Mouse (Mus musculus) frontal cortex, postnatal 36 days (tissue): ENCODE data around the gene Mast3.

Experiments
- DNase-seq, 2 experiments: peaks; one replicate each; pipeline ENCODE4 v3.0.0; 2022; ENCODE audit warnings: low spot score in 2 of 2

The Mast3 gene

DNA sequence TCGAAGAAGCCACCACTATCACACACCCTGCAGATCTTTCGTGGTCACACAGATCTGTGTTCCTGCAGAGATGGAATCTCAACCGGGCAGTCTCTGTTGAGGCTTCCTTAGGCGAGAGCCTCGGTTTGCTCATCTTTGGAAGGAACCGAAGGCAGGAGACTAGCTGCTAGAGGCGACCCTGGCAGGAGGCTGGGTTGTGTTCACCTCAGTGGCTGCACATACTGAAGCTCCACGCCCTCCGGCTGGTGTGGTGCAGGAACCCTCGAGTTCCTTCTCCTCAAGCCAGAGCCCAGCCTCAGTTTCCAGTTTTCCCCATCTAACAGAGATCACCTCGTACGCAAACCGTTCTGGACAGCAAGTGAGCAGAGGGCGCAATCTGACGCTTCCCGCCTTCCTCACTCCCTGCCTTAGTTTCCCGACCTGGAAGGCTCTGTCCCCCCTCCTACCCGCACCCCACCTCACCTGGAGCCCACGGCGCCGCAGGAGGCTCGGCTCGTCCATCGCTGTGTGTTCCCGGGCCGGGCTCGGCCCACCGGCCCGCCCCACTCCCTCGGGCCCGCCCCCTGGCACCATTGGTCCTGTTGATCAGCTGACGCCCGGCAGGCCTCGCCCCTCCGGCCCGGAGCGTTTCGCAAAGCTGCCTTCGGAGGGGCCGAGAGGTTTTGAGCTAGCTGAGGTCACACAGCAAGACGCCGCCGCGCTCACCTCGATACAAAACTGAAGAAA lies at the start of gene Mast3:
Gene Mast3, minus strand, starts transcription at position 574 of the 726 bp plus-strand sequence.
- peak; percentile 80 to 83 for DNase-seq

DNA sequence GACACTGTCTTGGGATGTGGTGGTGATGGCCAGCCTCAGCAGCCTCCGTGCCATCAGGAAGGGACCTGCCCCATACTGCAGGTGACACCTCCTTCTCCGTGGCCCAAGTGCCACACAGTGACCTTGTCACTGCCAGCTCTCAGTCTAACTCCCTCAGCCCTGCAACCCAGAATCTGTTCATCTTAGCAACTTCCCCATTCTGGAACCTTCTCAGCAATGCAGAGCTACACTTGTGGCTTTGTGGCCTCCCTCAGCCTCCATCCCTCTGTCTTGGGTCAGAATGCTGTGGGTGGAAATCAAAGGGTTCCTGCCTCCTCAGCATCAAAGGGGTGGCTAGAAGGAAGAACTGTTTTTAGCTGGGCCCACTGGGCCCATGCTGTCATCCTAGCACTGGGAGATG lies 49.0 kb upstream of the Mast3 start:
- DNase-seq = no peak

GRCm38 (mm10) chr8:70852595-70853231 lies 47.9 kb upstream of the Mast3 start:
- no peak for DNase-seq

- DNase-seq = no peak
Measured at GRCm38 (mm10) chr8:70851837-70852236, 47.0 kb upstream of the Mast3 start.

DNA sequence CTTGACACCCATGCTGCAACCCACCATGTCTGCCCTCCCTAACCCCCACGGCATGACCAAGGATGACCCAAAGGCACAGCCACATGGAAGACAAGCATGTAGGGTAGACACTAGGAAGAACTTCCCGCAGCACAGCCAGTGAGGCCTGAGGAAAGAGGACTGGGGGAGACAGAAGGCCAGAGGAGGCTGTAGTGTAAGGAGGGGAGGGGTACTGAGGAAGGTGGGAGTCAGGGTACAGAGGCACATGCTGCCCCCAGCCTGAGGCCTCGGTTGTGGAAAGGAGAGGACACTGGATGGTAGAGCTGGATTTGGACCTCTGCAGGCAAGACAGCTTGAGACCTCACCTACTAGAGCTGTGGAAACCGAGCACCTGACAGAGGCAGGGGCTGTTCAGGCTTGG lies 46.1 kb upstream of the Mast3 start:
- DNase-seq = no peak

- DNase-seq = no peak
Measured at GRCm38 (mm10) chr8:70850132-70850845, 45.4 kb upstream of the Mast3 start.

- DNase-seq = no peak
Measured at GRCm38 (mm10) chr8:70849333-70849990, 44.6 kb upstream of the Mast3 start.

DNA sequence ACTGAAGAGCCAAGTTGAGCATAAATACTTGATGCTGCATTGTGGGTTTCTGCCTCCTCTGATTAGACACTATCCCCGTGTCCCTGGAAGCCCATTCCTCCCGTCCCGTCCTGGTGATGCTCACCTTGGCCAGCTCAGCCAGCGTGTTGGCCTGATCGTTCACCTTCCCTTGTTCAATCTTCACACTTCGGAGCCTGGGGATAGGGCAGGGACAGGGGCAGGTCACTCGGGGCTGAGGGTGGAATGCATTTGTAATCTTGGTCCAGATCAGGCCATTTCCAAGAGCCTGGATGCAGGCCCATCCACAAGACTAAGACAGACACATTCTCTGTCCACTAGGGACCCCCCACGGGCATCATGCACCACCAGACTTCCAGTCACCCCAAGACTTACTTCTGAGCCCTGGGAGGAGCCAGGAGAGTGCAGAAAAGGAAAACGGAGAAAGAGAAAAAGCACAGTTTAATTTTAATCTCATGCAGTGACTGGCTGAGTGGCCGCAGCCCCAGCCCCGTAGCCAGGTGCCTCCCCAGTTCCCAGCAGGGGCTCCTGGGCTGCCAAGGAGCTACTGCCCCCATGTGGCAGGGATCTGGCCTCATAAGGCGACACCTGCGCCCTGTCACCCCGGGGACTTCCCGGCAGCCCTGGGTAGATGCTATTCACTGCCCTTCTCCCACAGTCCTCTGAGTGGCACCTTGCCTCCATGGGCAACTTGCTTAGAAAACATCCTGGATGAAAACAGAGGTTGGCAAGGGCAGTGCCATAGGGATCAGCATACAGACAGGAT lies 41.7 kb upstream of the Mast3 start:
- DNase-seq = no peak

DNA sequence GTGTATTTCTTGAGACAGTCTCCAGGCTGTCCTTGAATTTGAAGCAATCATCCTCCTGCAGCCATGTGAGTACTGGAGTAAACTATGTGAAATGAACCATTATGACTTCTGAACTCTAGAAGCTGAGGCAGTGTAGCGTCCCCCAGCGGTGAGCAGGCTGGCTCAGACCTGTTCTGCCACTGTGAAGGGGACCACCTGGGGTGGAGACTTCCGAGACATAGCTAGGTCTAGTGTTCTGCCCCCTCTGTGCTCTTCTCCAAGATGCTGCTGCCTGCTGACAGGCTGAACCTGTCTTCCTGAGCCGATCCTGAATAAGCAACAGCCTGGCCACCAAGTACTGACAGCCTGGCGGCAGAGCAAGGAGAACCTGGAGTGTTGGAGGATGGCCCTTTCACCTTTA lies 40.3 kb upstream of the Mast3 start:
- DNase-seq = no peak

- DNase-seq = peak; percentile 84 to 87
Measured at GRCm38 (mm10) chr8:70844523-70844922, 39.7 kb upstream of the Mast3 start.

DNA sequence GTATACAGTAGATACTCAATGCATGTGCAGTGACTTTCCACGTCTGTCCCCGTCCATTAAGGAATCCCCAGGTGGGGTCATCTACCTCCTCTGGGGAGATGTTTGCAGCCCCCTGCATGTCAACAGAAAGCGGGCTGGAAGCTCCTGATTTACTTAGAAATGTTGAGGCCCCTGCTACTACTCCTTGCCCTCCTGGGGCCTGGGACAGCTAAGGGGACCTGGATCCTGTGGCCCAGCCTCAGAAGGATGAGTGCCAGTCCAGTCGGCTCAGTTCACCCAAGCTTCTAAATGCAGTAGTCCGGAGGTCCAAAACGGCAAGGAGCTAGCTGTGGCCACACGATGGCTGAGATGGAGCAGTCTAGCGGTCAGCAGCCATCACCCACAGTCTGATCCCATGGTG lies 39.1 kb upstream of the Mast3 start:
- no peak for DNase-seq

GRCm38 (mm10) chr8:70843214-70843773 lies 38.4 kb upstream of the Mast3 start:
- no peak for DNase-seq

DNA sequence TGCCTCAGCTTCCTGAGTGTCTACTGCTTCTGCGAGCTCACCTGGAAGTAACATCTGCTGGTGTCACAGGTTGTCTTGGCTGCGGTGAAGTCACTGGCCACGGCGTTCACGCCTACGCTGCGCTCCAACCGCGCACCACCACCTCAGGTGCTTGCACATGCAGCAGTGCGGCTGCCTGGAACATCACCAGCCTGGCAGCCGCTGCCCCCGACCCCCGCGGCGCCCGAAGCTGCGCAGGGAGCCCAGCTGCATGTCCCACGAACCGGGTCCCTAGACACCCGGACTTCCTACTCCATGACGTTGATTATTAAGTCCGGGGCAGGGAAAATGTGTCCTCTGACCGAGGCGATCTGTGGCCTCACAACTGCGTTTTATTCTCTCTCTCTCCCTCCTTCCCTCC lies 37.6 kb upstream of the Mast3 start:
- no peak for DNase-seq

GRCm38 (mm10) chr8:70841147-70842072 lies 36.6 kb upstream of the Mast3 start:
- peak; percentile 93 to 94 for DNase-seq

GRCm38 (mm10) chr8:70840590-70840989 lies 35.7 kb upstream of the Mast3 start:
- DNase-seq = no peak

GRCm38 (mm10) chr8:70839408-70840351 lies 34.8 kb upstream of the Mast3 start, which contains the start of gene Arrdc2:
Gene Arrdc2, minus strand, starts transcription at chr8:70839720.
- peak; percentile 95 to 99 for DNase-seq

- DNase-seq = peak in 1 of 2 experiments; percentile 41
Measured at GRCm38 (mm10) chr8:70838654-70839407, 34.0 kb upstream of the Mast3 start.

DNA sequence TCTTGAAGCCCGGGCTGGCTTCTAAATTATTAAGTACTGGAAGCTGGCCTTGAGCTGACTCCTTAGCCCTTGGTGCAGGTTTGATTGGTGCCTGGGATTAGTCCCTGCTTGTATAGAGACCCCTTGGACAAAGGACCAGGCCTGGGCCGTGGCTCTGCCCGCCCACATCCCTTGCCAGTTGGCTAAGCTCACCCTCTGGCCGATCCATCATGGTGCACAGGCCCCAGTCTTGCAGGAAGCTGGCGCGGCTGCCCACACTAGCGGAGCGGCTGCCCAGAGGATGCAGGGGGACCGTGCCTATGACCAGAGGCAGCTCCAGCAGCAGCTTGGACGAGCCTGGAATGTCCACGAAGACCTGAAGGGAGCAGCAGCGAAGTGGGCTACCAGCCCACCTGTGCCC lies 31.8 kb upstream of the Mast3 start:
- DNase-seq = no peak
